Mouse (Mus musculus) splenic B cell, adult 2 months (primary cell): ENCODE measurements around the gene Myo5c.

Source experiments
- DNase-seq: peaks from one replicate; pipeline ENCODE4 v3.0.0-alpha.2; 2011; ENCODE audit warnings: low read depth, low spot score
- H3K27me3 ChIP-seq: 2 replicates; pipeline ENCODE4 v1.6.1; 2012; ENCODE audit warnings: mild to moderate bottlenecking, low read length, moderate library complexity, mixed read lengths; ENCODE audit not compliant: control insufficient read depth, poor library complexity, insufficient read depth, severe bottlenecking
- H3K36me3 ChIP-seq: 2 replicates; pipeline ENCODE4 v1.6.1; 2012; ENCODE audit warnings: mild to moderate bottlenecking, low read length, moderate library complexity, mixed read lengths; ENCODE audit not compliant: control insufficient read depth, poor library complexity, insufficient read depth, severe bottlenecking

The Myo5c gene

DNA sequence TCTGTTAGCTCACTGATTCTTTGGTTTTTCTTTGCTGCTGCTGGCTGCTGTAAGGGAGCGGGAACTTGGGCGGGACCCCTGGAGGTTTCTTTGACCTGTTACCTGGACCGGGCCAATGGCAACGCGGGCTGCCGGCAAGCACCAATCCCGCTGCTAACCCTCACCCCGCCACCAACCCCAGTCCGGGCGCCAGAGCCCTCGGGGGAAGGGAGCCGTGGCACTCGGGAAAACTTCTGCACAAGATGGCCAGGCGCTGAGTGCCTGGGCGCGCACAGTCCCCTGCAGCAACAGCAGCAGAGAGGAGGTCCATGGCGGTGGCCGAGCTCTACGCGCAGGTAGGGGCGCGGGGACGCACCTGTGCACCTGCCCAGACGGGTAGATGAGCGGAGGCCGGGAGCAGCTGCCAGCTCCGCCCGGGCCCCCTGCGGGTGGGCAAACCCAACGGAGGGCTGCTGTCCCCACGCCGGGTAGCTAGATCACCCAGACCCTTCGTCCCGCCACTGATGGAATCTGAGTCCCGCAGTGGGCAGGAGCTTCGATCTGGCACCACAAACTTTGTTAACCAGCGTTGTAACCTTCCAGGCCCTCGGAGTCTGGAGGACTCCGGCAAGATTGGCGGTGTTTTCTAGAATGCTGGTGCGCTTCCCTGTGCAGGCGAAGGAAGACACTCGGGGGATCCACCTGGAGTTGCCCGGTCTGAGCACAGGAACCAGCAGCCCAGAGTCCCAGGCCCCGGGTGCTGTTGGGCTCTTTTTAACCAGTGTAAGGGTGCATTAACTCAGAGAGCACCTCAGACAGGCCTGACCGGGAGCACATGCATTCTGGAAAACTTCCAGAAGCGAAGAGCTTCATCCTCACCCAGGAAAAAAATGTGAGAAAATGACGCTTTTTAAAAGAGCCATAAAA is at the start of gene Myo5c:
Myo5c (plus strand) TSS at position 180 of the 906 bp plus-strand sequence.
- DNase-seq: no peak
- H3K27me3 ChIP-seq: no peaks in the 10 kb centered on the region; the same call in 1 of the 2 replicates
- no peaks in the 10 kb centered on the region for H3K36me3 ChIP-seq

- peaks cover 26% of the 10 kb centered on the region for H3K36me3 ChIP-seq
- DNase-seq: no peak
- H3K27me3 ChIP-seq: no peaks in the 10 kb centered on the region
Measured at GRCm38 (mm10) chr9:75187646-75188260, 44.1 kb upstream of the Myo5c start.

DNA sequence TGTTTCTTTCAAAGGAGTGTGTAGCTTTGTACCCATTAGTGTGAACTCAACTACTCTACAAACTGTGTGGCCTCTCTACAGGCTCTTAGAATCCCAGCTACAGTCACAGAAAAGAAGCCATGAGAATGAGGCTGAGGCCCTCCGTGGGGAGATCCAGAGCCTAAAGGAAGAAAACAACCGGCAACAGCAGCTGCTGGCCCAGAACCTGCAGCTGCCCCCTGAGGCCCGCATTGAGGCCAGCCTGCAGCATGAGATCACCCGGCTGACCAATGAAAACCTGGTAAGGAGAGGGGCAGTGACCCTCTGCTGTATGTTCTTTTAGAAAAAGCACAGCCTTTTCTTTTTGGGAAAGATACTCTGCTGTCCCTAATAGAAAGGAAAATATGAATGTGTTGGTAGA is 38.0 kb upstream of the Myo5c start:
- Histone ChIP-seq H3K27me3 (no peaks in the 10 kb centered on the region), H3K36me3 (peaks cover 3% of the 10 kb centered on the region)
- DNase-seq: no peak

- no peak for DNase-seq
- Histone ChIP-seq H3K27me3 (no peaks in the 10 kb centered on the region), H3K36me3 (peaks cover 6% of the 10 kb centered on the region)
Measured at GRCm38 (mm10) chr9:75196335-75196734, 35.5 kb upstream of the Myo5c start.

GRCm38 (mm10) chr9:75197297-75197696 is 34.5 kb upstream of the Myo5c start:
- Histone ChIP-seq H3K27me3 (no peaks in the 10 kb centered on the region), H3K36me3 (peaks cover 6% of the 10 kb centered on the region)
- peak; percentile 50 for DNase-seq

DNA sequence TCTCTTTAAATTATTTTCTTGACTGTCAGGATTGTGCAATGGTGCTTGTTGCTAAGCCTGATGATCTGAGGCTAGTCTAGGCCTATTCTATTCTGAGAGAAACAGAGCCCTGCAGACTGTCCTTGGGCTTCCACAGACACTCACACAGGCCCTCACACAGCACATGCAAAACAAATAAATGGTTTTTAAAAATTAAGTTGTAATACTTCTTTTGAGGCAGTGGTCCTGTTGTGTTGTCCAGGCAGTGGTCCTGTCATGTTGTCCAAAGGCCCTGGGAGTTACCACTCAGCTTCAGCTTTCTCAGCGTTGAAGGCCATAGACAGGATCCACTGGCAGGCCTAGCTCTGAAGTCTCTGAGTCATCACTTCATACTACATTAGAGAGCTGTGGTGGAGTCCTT is 30.3 kb upstream of the Myo5c start:
- no peak for DNase-seq
- Histone ChIP-seq H3K27me3 (no peaks in the 10 kb centered on the region), H3K36me3 (peaks cover 8% of the 10 kb centered on the region)

DNA sequence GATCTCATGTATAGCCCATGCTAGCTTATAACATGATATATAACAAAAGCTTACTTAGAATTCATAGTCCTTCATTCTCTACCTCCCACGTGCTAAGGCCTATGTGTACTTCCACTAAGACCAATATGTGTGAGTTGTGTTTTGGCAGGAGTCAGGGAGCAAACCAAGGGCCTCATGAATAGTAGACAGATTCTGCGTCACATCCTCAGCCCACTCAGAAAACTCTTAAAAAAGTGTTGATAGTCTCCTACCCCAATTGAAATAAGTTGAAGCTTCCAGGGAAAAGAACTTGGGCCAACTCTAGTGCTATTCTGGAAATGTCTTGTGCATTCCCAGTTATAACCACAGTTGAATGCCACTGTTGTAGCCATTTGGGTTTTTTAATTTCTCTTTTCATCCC is 29.8 kb upstream of the Myo5c start:
- no peaks in the 10 kb centered on the region for H3K27me3 ChIP-seq
- H3K36me3 ChIP-seq: peaks cover 8% of the 10 kb centered on the region
- DNase-seq: no peak

GRCm38 (mm10) chr9:75209246-75209645 is 22.6 kb upstream of the Myo5c start:
- Histone ChIP-seq H3K36me3 (peaks cover 12% of the 10 kb centered on the region), H3K27me3 (no peaks in the 10 kb centered on the region)
- no peak for DNase-seq

DNA sequence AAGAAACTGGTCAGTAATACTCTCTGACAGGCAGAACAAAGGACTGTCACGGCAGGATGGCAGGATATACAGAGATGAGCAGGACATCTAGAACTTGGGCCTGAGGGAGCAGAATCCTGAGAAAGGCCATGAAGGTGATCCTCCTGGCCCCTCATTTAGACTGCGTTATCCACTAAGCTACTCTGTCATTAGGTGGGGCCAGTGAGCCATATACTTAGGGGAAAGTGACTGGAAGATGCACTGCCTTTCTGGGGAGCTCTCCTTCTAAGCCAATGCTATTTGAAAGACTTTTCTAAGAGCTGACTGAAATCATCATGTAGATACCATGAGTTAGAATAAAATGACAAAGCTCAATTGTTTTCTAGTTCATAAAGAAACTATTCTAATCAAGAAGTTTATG is 21.6 kb upstream of the Myo5c start:
- peak; percentile 8 for DNase-seq
- H3K36me3 ChIP-seq: peaks cover 12% of the 10 kb centered on the region
- H3K27me3 ChIP-seq: no peaks in the 10 kb centered on the region

DNA sequence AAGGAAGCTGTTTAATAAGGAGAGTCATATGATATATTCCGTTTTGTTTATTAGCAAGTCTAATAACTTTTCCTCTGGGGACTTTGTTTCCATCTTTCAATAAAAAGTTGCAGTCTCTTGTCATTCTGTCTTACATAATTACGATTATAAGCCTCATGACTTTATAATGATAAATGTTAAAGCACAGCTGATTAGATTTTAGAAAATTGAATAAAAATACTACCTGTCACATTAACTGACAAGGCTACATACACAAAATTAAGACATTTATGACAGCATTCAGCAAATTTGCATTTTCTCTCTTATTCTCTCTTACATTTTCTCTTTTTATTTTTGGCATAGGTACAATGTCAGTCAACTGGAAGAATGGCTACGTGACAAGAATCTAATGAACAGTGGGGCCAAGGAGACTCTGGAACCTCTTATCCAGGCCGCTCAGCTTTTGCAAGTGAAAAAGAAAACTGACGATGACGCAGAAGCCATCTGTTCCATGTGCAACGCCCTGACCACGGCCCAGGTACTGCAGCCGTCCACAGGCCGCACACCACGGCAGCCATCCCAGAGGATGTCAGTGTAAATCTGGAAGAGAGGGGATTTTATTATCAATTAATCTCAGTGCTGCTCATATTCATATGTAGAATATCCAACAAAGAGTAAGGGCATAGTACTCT is 16.9 kb upstream of the Myo5c start:
- Histone ChIP-seq H3K27me3 (no peaks in the 10 kb centered on the region), H3K36me3 (peaks cover 15% of the 10 kb centered on the region)
- DNase-seq: no peak

GRCm38 (mm10) chr9:75219942-75220341 is 11.9 kb upstream of the Myo5c start:
- Histone ChIP-seq H3K27me3 (no peaks in the 10 kb centered on the region), H3K36me3 (peaks cover 8% of the 10 kb centered on the region)
- no peak for DNase-seq

- DNase-seq: no peak
- H3K36me3 ChIP-seq: peaks cover 6% of the 10 kb centered on the region
- H3K27me3 ChIP-seq: no peaks in the 10 kb centered on the region
Measured at GRCm38 (mm10) chr9:75221420-75222287, 10.2 kb upstream of the Myo5c start.

DNA sequence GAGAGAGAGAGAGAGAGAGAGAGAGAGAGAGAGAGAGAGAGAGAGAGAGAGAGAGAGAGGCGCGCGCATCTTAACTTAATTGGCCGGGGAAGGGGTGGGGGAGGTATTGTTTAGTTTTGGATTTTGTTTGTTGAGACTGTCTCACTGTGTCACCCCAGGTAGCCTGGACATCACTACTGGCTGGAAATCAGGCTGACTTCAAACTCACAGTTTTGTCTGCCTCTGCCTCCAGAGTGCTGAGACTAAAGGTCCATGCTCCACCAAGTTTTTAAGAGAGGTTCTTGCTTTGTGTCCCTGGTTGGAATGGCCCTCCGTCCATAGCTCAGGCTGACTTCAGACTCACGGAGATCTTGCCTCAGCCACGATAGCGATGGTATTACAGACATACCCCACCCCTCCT is 1.0 kb downstream of the Myo5c start:
- no peaks in the 10 kb centered on the region for H3K36me3 ChIP-seq
- no peaks in the 10 kb centered on the region; the same call in 1 of the 2 replicates for H3K27me3 ChIP-seq
- DNase-seq: no peak

DNA sequence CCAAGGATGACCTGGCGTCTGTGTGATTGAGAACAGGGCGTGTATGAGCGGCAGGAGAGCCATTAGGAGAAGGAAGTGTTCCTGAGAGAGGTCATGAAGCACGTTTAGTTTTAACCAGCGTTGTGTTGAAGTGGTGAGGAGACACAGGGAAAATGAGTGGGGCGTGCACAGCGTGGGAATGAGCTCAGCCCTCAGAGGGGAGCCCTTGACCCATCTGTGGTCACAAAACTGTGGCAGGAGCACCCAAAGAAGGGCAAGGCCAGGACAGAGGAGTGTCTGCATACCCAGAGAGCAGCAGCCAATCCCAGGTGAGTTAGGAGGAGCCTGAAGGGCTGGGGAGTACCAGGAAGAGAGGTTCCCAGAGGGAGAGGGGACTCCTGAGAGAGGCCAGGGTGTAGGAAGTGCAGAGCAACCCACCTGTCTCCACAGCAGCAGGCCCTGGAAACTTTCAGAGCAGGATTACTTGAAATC is 2.5 kb downstream of the Myo5c start:
- no peaks in the 10 kb centered on the region for H3K36me3 ChIP-seq
- DNase-seq: no peak
- H3K27me3 ChIP-seq: no peaks in the 10 kb centered on the region; the same call in 1 of the 2 replicates
